Mouse (Mus musculus) E14TG2a.4 (cell line): Measurements from ENCODE around the gene Tlnrd1.

Experiments used
- H3K27me3 ChIP-seq: 2 replicates; pipeline ENCODE4 v1.6.1; 2014; ENCODE audit warnings: low read length, control low read depth; ENCODE audit not compliant: insufficient read depth
- H3K36me3 ChIP-seq: 2 replicates; pipeline ENCODE4 v1.6.1; 2014; ENCODE audit warnings: low read length, control low read depth; ENCODE audit not compliant: insufficient read depth
- H3K4me1 ChIP-seq: replicated peaks from 2 replicates; pipeline ENCODE4 v1.6.1; 2014; ENCODE audit warnings: low read depth, low read length, control low read depth
- H3K4me3 ChIP-seq: replicated peaks from 2 replicates; pipeline ENCODE4 v1.5.1; 2014; ENCODE audit warnings: mild to moderate bottlenecking, low read length
- H3K9me3 ChIP-seq: 2 replicates; pipeline ENCODE4 v1.6.1; 2014; ENCODE audit warnings: low read length, control low read depth
- CTCF ChIP-seq: conservative IDR thresholded peaks from 2 replicates; pipeline ENCODE4 v1.5.1; 2014; ENCODE audit warnings: low read length
- NANOG ChIP-seq: IDR thresholded peaks from 2 replicates; pipeline ENCODE4 v1.6.1; 2014; ENCODE audit warnings: borderline replicate concordance, low read length, mixed read lengths
- POU5F1 ChIP-seq: IDR thresholded peaks from 2 replicates; pipeline ENCODE4 v1.6.1; 2014; ENCODE audit warnings: low read length, borderline replicate concordance

Gene Tlnrd1

DNA sequence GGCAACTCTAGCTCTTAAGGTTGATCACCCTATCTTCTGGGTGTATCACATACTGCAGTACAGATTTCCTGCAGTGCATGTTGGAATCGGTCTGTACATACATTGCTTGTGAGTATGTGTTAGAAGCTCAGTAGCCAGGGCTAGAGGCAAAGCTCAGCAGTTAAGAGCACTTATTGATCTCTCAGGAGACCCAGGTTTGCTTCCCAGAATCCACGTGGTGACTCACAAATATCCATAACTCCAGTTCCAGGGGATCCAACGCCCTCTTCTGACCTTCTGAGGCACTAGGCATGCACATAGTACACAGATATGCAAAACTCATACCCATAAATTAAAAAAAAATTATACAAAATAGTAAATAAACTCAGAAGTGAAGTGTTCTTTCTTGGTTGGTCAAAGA lies 7.0 kb downstream of the Tlnrd1 start:
- Histone ChIP-seq H3K36me3 (peaks cover 18% of the 10 kb centered on the region), H3K9me3 (no peaks in the 10 kb centered on the region), H3K4me1 (peaks cover 65% of the 10 kb centered on the region), H3K4me3 (no peak overlapping the region), H3K27me3 (no peaks in the 10 kb centered on the region)
- TF ChIP-seq CTCF (no peak), NANOG (no peak), POU5F1 (no peak)

DNA sequence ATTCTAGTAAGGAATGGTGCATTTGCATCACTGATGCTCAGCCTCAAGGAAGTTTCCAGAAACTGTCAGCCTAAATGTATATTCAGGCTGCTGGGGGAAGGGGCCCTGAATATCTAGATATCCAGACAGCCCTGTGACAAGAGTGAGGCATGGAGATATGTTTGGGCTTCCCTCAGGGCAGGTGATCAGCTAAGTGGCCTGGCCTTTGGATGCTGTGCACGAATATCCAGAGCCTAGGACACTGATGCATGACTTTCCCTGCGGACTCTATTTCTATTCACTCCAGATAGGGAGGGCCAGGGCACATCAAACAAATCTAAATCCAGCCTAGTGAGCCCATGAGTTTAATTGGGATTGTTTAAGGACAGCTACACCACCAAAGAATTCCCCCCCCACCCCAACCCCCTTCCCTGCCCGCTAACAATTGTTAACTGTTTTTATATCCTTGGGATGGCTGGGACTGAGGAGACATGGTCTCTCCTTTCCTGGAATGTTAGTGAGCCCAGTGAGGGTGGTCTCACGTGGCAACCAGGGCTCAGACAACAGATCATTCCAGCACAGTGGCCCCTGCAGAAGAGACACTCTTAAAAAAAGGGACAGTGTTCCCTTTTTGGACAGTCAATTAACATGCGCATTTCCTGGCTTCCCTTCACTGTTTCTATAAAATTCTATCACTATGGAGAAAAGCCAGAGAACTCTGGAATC lies 14.1 kb downstream of the Tlnrd1 start:
- TF ChIP-seq CTCF (no peak), POU5F1 (no peak), NANOG (no peak)
- no peak overlapping the region for H3K4me3 ChIP-seq
- H3K36me3 ChIP-seq: no peaks in the 10 kb centered on the region
- no peaks in the 10 kb centered on the region for H3K9me3 ChIP-seq
- H3K27me3 ChIP-seq: no peaks in the 10 kb centered on the region
- H3K4me1 ChIP-seq: peaks cover 12% of the 10 kb centered on the region

DNA sequence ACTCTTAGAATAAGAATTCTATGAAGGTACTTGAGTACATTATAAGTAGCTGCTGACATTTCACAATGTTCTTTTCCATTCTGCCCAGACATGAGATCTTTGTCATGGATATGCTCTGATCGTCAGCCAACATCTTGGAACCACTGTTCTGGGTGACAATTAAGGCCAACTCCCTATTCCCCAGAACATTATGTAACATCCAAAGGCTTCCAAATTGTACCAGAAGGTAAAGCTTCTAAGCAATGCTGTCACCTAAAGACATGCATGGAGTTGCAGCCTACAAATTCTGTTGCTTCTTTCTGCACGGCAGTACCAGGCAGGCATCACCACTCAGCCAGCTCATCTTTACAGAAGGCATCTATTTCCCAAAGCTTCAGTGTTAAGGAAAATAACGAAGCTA lies 15.9 kb downstream of the Tlnrd1 start:
- TF ChIP-seq CTCF (no peak), NANOG (no peak), POU5F1 (no peak)

DNA sequence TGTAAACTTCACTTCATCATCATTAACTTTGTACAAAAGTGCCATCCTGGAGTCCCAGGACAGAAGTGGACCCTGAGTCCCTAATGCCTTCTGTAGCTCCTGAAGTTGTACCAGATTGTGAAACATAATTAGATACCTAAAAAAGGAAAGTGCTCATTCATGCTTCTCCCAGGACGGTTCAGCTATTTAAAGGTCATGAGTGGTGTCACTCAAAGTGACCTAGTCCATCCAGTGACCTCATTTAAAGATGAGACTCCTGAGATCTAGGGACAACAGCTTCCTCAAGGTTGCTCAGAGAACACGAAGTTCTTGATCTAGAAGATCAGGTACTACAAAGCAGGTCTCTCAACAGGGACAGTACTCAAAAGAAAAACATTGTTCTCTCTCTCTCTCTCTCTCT lies 20.6 kb downstream of the Tlnrd1 start:
- Histone ChIP-seq H3K36me3 (no peaks in the 10 kb centered on the region), H3K27me3 (no peaks in the 10 kb centered on the region)
- no peak for TF ChIP-seq POU5F1
- TF ChIP-seq NANOG: no peak
- no peak for TF ChIP-seq CTCF

More for the DNA sequence above, 15.9 kb downstream of the Tlnrd1 start:
- Histone ChIP-seq H3K27me3 (no peaks in the 10 kb centered on the region), H3K4me3 (no peak overlapping the region), H3K36me3 (no peaks in the 10 kb centered on the region), H3K9me3 (no peaks in the 10 kb centered on the region), H3K4me1 (peaks cover 12% of the 10 kb centered on the region)

DNA sequence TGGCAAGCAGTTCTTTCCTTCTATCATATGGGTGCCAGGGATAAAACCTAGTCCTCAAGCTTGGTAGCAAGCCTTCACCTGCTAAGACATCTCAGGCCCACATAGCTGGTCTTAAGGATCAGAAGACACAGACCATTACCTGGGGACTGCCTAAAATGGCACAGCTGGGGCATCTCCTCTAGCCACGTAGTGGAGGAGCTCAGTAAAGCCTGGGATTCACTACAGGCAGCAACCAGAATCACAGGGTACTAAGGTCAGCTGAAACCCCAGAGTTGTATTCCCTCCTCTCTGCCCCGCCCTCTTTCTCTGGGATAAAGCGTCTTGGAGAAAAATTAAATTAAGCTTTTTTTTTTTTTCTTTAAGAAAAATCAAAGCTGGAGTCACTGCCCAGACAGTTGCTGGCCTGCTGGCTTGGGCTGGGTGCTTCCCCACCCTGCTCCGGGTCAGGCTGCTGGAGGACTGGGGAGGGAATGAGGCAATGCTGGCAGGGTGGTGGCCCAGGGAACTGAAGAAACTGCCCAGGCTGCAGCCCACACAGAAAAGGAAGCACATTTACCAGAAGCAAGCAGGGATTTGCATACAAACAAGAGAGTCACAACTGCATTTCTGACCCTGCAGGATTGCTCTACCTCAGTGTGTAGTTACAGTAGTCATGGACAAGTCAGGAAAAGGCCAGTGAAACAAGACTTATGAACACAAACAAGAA lies 24.6 kb downstream of the Tlnrd1 start:
- TF ChIP-seq POU5F1 (no peak), NANOG (no peak)
- Histone ChIP-seq H3K4me3 (peak overlapping the region; percentile 13; the same call in 1 of the 2 replicates), H3K36me3 (no peaks in the 10 kb centered on the region), H3K9me3 (no peaks in the 10 kb centered on the region), H3K4me1 (peaks cover 22% of the 10 kb centered on the region), H3K27me3 (no peaks in the 10 kb centered on the region)

More for the DNA sequence above, 20.6 kb downstream of the Tlnrd1 start:
- Histone ChIP-seq H3K4me3 (no peak overlapping the region), H3K9me3 (no peaks in the 10 kb centered on the region), H3K4me1 (peaks cover 13% of the 10 kb centered on the region)

DNA sequence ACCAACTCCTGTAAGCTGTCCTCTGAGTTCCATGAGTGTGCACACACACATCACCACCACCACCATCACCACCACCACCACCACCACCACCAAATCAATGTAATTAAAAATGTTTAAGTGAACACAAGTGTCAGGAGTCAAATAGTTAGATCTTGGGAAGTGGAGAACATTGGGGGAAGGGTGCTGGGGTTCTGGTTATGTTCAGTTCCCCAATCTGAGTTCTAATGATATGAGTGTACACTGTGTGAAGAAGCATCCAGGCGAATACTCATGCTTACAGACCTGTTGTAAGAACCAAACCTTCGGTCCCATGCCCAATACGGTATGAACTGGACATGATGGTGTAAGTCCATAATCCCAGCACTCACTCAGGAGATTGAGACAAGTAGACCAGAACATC lies 26.2 kb downstream of the Tlnrd1 start:
- no peak overlapping the region for H3K4me3 ChIP-seq
- no peaks in the 10 kb centered on the region for H3K9me3 ChIP-seq
- H3K27me3 ChIP-seq: no peaks in the 10 kb centered on the region
- no peak for TF ChIP-seq CTCF
- TF ChIP-seq POU5F1: no peak
- no peak for TF ChIP-seq NANOG
- no peaks in the 10 kb centered on the region for H3K36me3 ChIP-seq
- peaks cover 24% of the 10 kb centered on the region for H3K4me1 ChIP-seq

DNA sequence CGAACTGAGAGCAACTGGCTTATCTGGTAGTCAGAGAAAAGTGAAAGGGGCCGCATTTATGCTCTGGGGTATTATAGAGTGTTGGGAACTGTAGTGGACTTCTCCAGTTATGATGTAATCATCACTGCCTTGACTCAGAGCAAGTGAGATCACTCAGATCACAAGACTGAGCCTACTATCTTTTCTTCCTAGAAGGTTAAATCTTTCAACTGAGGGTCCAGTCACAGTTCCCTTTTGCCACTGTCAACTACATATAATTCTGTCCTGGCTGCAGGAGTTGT lies 27.0 kb downstream of the Tlnrd1 start:
- Histone ChIP-seq H3K27me3 (no peaks in the 10 kb centered on the region), H3K4me3 (no peak overlapping the region), H3K9me3 (no peaks in the 10 kb centered on the region), H3K36me3 (no peaks in the 10 kb centered on the region), H3K4me1 (peaks cover 32% of the 10 kb centered on the region)
- no peak for TF ChIP-seq POU5F1
- TF ChIP-seq NANOG: no peak
- no peak for TF ChIP-seq CTCF

DNA sequence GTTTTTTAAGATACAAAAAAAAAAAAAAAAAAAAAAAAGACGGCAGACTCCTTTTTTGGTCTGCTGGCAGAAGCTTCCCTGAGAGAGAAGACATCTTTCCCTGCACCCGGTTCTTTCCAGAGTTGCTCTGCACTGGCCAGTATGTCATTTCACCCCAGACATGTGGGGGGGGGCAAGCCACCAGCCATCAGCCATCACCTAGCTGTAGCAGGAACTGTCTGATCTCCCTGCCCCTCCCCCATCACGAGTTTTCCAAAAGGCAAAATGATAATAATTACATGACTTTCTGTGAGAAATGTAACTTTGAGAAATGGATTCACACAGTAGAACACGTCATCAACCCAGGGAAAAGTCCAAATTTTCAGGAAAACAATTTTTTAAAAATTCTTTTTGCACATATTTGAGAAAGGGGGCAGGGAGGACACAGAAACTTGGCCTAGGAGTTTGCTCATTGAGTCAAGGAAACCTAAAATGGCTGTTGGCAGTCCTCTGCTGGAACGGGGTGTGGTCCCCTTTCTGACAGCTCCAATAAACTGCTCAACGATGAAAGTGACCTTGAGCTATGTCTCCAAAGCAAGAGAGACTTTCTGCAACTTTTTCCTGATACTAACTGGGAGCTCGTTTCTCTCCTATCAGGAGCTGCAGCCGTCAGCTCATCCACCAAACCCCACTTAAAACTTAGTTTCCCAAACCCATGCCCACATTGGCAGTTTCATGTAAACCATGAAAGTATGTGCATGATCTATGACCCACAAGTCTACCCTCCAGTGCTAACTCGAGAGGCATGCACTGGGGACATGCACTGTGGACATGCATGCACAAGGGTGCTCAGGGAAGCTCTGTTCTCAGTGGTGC lies 27.5 kb downstream of the Tlnrd1 start:
- Histone ChIP-seq H3K27me3 (no peaks in the 10 kb centered on the region), H3K4me3 (no peak overlapping the region), H3K4me1 (peaks cover 34% of the 10 kb centered on the region), H3K9me3 (no peaks in the 10 kb centered on the region), H3K36me3 (no peaks in the 10 kb centered on the region)
- TF ChIP-seq CTCF: no peak
- TF ChIP-seq POU5F1: no peak
- no peak for TF ChIP-seq NANOG
